Mouse (Mus musculus): Measurements from ENCODE around the gene Adpgk. TPM values are rescaled to one million over a fixed set of nuclear protein-coding genes. Genes with fewer than 3 reads are reported as not detected.

Adpgk gene
- polyA plus RNA-seq, 1 experiment from 2014 or later, result 34.7 TPM

DNA sequence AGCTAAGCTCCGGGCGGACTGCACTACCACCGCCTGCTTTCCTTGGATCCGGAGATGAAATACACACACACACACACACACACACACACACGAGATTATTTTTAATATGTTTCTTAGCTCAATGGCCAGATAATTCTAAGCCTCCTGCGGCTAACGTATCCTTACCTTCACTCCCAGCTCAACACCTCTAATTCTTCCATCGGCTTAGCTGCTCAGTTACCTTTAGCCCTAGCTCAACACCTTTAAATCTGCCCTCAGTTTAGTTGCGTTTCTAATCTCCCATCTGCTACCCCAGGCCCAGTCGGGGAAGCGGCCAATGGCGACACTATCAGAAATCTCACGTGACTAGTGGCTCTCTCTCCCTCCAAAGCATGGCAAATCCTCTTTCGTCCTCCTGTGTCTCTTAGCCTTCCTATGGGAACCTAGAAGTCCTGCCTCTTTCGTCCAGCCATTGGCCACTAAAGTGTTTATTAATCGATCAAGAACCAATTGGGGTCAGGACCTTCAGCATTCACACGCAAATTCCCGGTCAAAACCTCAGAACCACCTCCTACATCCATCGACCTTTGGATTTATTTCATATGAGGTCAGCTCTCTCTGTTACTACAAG lies 16.4 kb upstream of the Adpgk start:
- H3K9me3 ChIP-seq, result no peaks in the 10 kb centered on the region
- no peak for DNase-seq (ENCODE audit: extremely low spot score, low spot score)
- no peak overlapping the region for H3K4me3 ChIP-seq
- H3K27ac ChIP-seq, result no peak overlapping the region
- H3K36me3 ChIP-seq (replicated peaks), result no peaks in the 10 kb centered on the region
- 88% methylated on average over 19 of the region's 19 CpGs for WGBS
- H3K4me1 ChIP-seq, result peaks cover 12% of the 10 kb centered on the region
- H3K27me3 ChIP-seq (ENCODE audit: poor library complexity, severe bottlenecking), result no peaks in the 10 kb centered on the region

- 93% methylated on average over 2 of the region's 2 CpGs for WGBS
- no peak overlapping the region for H3K27ac ChIP-seq
These were observed 13.2 kb upstream of the Adpgk start for GRCm38 (mm10) chr9:59278199-59278598.

GRCm38 (mm10) chr9:59278694-59279093 lies 12.7 kb upstream of the Adpgk start:
- H3K27ac ChIP-seq, result no peak overlapping the region
- no peak overlapping the region for H3K4me3 ChIP-seq
- DNase-seq (ENCODE audit: extremely low spot score, low spot score), result no peak
- no peaks in the 10 kb centered on the region for H3K9me3 ChIP-seq
- no peaks in the 10 kb centered on the region for H3K36me3 ChIP-seq (replicated peaks)
- 93% methylated on average over 5 of the region's 5 CpGs for WGBS
- peaks cover 10% of the 10 kb centered on the region; the same call in 1 of the 2 replicates for H3K4me1 ChIP-seq
- H3K27me3 ChIP-seq (ENCODE audit: poor library complexity, severe bottlenecking), result no peaks in the 10 kb centered on the region

More at GRCm38 (mm10) chr9:59278199-59278598, 13.2 kb upstream of the Adpgk start:
- peaks cover 10% of the 10 kb centered on the region; the same call in 1 of the 2 replicates for H3K4me1 ChIP-seq
- H3K9me3 ChIP-seq, result no peaks in the 10 kb centered on the region
- no peaks in the 10 kb centered on the region for H3K27me3 ChIP-seq (ENCODE audit: poor library complexity, severe bottlenecking)
- DNase-seq (ENCODE audit: extremely low spot score, low spot score), result no peak
- H3K36me3 ChIP-seq (replicated peaks), result no peaks in the 10 kb centered on the region
- no peak overlapping the region for H3K4me3 ChIP-seq

- peaks cover 10% of the 10 kb centered on the region; the same call in 1 of the 2 replicates for H3K4me1 ChIP-seq
- whole genome bisulfite sequencing, result 89% methylated on average over 5 of the region's 5 CpGs
- H3K36me3 ChIP-seq (replicated peaks), result no peaks in the 10 kb centered on the region
- no peaks in the 10 kb centered on the region for H3K27me3 ChIP-seq (ENCODE audit: poor library complexity, severe bottlenecking)
- DNase-seq (ENCODE audit: extremely low spot score, low spot score), result no peak
- H3K4me3 ChIP-seq, result no peak overlapping the region
- H3K27ac ChIP-seq, result no peak overlapping the region
- H3K9me3 ChIP-seq, result no peaks in the 10 kb centered on the region
These were observed 10.5 kb upstream of the Adpgk start for GRCm38 (mm10) chr9:59280888-59281287.

- Histone ChIP-seq H3K9me3 (no peaks in the 10 kb centered on the region), H3K4me3 (peak overlapping the region; percentile 15; the same call in 1 of the 2 replicates), H3K27me3 (ENCODE audit: poor library complexity, severe bottlenecking) (no peaks in the 10 kb centered on the region), H3K27ac (peak overlapping the region; percentile 31; the same call in 1 of the 2 replicates), H3K36me3 (replicated peaks) (no peaks in the 10 kb centered on the region), H3K4me1 (peaks cover 10% of the 10 kb centered on the region; the same call in 1 of the 2 replicates)
- DNase-seq (ENCODE audit: extremely low spot score, low spot score), result peak; percentile 75
- WGBS, result 58% methylated on average over 22 of the region's 27 CpGs
These were observed 9.3 kb upstream of the Adpgk start for GRCm38 (mm10) chr9:59281871-59282682.

GRCm38 (mm10) chr9:59282683-59282986 lies 8.7 kb upstream of the Adpgk start:
- 59% methylated on average over 7 of the region's 7 CpGs for WGBS
- Histone ChIP-seq H3K4me3 (peak overlapping the region; percentile 15; the same call in 1 of the 2 replicates), H3K9me3 (no peaks in the 10 kb centered on the region), H3K36me3 (replicated peaks) (no peaks in the 10 kb centered on the region), H3K4me1 (peaks cover 10% of the 10 kb centered on the region; the same call in 1 of the 2 replicates), H3K27ac (peak overlapping the region; percentile 31; the same call in 1 of the 2 replicates), H3K27me3 (ENCODE audit: poor library complexity, severe bottlenecking) (no peaks in the 10 kb centered on the region)
- DNase-seq (ENCODE audit: extremely low spot score, low spot score), result no peak

DNA sequence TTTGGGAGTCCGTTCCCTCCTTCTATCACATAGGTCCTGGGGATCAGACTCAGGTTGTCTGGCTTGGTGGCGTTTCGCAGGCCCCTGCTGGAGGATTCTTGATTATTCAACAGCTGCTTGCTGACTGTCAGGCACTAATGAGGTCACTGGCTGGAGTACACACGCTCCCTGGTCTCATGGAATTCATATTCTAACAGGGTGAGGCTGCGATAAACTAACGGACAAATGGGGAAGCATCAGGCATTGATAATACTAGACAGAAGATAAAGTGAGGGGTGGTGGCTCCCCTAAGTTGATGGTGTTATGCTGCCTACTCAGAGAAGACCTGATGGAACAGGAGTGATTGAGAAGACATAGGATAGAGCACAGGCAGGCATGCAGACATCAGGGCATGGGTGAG lies 5.7 kb upstream of the Adpgk start:
- 86% methylated on average over 6 of the region's 6 CpGs for WGBS
- H3K4me3 ChIP-seq, result no peak overlapping the region
- no peak for DNase-seq (ENCODE audit: extremely low spot score, low spot score)

DNA sequence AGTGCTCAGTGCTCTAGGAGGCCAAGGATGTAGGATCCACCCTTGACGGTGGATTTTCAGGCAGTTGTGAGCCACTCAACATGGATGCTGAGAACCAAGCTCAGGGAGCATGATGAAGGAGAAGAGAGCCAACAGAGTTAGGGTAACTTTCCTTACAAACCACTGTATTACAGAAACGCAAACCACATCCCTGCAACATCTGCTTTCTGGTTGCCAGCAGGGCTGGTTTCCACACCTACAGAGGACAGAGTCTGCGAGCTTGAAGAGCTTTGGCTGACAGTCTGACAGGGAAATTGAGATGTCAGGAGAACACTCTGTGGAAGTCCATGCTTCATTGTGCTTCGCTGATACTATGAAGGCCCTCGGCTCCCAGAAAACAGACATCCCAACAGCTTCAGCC lies 3.3 kb upstream of the Adpgk start:
- 90% methylated on average over 5 of the region's 5 CpGs for WGBS
- no peaks in the 10 kb centered on the region for H3K36me3 ChIP-seq (replicated peaks)
- H3K4me3 ChIP-seq, result no peak overlapping the region
- peaks cover 44% of the 10 kb centered on the region for H3K4me1 ChIP-seq
- H3K27ac ChIP-seq, result peak overlapping the region; percentile 78
- DNase-seq (ENCODE audit: extremely low spot score, low spot score), result no peak
- no peaks in the 10 kb centered on the region for H3K9me3 ChIP-seq
- no peaks in the 10 kb centered on the region for H3K27me3 ChIP-seq (ENCODE audit: poor library complexity, severe bottlenecking)

More for the DNA sequence above, 5.7 kb upstream of the Adpgk start:
- H3K4me1 ChIP-seq, result peaks cover 37% of the 10 kb centered on the region
- H3K36me3 ChIP-seq (replicated peaks), result no peaks in the 10 kb centered on the region
- no peak overlapping the region for H3K27ac ChIP-seq
- no peaks in the 10 kb centered on the region for H3K9me3 ChIP-seq
- H3K27me3 ChIP-seq (ENCODE audit: poor library complexity, severe bottlenecking), result no peaks in the 10 kb centered on the region

- DNase-seq (ENCODE audit: extremely low spot score, low spot score), result peak; percentile 45
- Histone ChIP-seq H3K4me1 (peaks cover 49% of the 10 kb centered on the region), H3K9me3 (no peaks in the 10 kb centered on the region), H3K4me3 (no peak overlapping the region), H3K36me3 (replicated peaks) (no peaks in the 10 kb centered on the region), H3K27ac (peak overlapping the region; percentile 79), H3K27me3 (ENCODE audit: poor library complexity, severe bottlenecking) (no peaks in the 10 kb centered on the region)
- 59% methylated on average over 3 of the region's 3 CpGs for WGBS
These were observed 2.5 kb upstream of the Adpgk start for GRCm38 (mm10) chr9:59288685-59289410.

GRCm38 (mm10) chr9:59289529-59290115 lies 1.7 kb upstream of the Adpgk start:
- Histone ChIP-seq H3K4me3 (no peak overlapping the region), H3K4me1 (peaks cover 49% of the 10 kb centered on the region), H3K27ac (peak overlapping the region; percentile 79), H3K9me3 (no peaks in the 10 kb centered on the region), H3K36me3 (replicated peaks) (no peaks in the 10 kb centered on the region), H3K27me3 (ENCODE audit: poor library complexity, severe bottlenecking) (no peaks in the 10 kb centered on the region)
- peak; percentile 17 for DNase-seq (ENCODE audit: extremely low spot score, low spot score)
- WGBS, result 68% methylated on average over 6 of the region's 6 CpGs

DNA sequence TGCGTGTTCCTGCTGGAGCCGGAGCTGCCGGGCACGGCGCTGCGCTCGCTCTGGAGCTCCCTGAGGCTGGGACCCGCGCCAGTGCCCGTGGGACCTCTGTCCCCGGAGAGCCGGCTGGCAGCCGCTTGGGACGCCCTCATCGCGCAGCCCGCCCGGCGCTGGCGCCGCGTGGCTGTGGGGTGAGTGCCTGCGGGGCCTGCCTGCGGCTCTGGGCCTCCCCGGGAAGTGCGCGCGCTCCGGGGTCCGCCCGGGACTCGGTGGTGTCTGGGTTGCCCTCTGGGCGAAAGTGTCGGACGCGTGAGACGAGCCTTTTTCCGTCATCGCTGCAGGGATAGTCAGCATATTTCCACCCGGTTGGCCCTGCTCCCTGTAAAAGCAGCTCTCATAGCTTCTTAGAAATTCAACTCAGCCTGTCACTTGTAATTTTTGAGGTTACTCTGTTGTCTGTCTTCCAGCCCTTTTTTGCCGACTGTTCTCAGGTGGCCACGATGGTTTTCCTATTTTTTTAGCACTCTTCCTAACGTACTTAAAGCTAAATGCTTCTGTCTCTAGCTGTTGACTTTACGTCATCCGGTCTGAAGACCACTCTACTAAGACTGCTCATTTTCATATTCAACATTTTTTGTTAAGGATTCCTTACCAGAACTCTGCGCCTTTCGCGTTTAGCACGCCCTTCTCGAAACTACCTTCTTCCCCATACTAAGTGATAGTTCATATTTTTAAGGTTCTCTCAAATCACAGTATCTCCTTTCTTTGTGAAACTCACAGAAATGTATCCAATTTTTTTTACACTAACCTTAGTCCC lies 532 bp downstream of the Adpgk start:
- H3K4me1 ChIP-seq, result peaks cover 49% of the 10 kb centered on the region
- peaks cover 6% of the 10 kb centered on the region; the same call in 1 of the 2 replicates for H3K36me3 ChIP-seq (replicated peaks)
- 2% methylated on average over 50 of the region's 50 CpGs for WGBS
- peak overlapping the region; percentile 99 for H3K4me3 ChIP-seq
- H3K27ac ChIP-seq, result peak overlapping the region; percentile 96
- DNase-seq (ENCODE audit: extremely low spot score, low spot score), result no peak
- H3K27me3 ChIP-seq (ENCODE audit: poor library complexity, severe bottlenecking), result no peaks in the 10 kb centered on the region
- H3K9me3 ChIP-seq, result no peaks in the 10 kb centered on the region

DNA sequence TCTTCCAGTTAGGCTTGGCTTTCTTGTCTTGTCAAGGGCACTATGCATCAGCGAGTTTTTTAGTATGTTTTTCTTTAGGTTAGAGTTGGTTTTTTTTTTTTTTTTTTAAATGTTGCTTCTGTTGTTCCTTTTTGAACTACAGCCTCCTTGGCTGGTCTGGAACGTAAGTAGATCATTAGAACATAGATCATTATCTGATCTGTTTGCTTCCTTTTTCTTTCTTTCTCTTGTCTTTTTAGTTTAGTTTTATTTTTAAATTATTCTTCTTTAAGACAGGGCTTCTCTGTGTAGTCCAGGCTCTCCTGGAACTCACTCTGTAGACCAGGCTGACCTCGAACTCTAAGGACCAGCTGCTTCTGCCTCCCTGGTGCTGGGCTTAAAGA lies 1.1 kb downstream of the Adpgk start:
- H3K27ac ChIP-seq, result peak overlapping the region; percentile 96; the same call in 1 of the 2 replicates
- H3K27me3 ChIP-seq (ENCODE audit: poor library complexity, severe bottlenecking), result no peaks in the 10 kb centered on the region
- WGBS, result 55% methylated on average over 3 of the region's 3 CpGs
- H3K9me3 ChIP-seq, result no peaks in the 10 kb centered on the region
- DNase-seq (ENCODE audit: extremely low spot score, low spot score), result no peak
- peak overlapping the region; percentile 99 for H3K4me3 ChIP-seq
- peaks cover 10% of the 10 kb centered on the region for H3K36me3 ChIP-seq (replicated peaks)
- peaks cover 49% of the 10 kb centered on the region for H3K4me1 ChIP-seq

All from forebrain, embryonic 10.5 days (tissue).